Mouse (Mus musculus) ES-Bruce4 (cell line): ENCODE results near the gene Slc8a3. TPM values are rescaled to one million over a fixed set of nuclear protein-coding genes. Genes with fewer than 3 reads are reported as not detected.

ENCODE experiments used
- H3K27ac ChIP-seq: 2 replicates; pipeline ENCODE4 v1.5.1; 2012; ENCODE audit warnings: low read length, inconsistent platforms; ENCODE audit not compliant: insufficient read depth
- H3K27me3 ChIP-seq: 2 replicates; pipeline ENCODE4 v1.6.1; 2012; ENCODE audit warnings: mild to moderate bottlenecking, low read length, inconsistent platforms; ENCODE audit not compliant: control insufficient read depth, poor library complexity, insufficient read depth, severe bottlenecking
- H3K36me3 ChIP-seq: 2 replicates; pipeline ENCODE4 v1.6.1; 2012; ENCODE audit warnings: inconsistent platforms, mild to moderate bottlenecking, low read length, moderate library complexity; ENCODE audit not compliant: control insufficient read depth, poor library complexity, insufficient read depth, severe bottlenecking
- H3K4me1 ChIP-seq: one replicate; pipeline ENCODE4 v1.8.1; 2011; ENCODE audit warnings: low read length; ENCODE audit not compliant: control insufficient read depth, insufficient read depth
- H3K4me3 ChIP-seq: 2 replicates; pipeline ENCODE4 v1.5.1; 2011; ENCODE audit warnings: low read depth, mild to moderate bottlenecking, low read length
- H3K9ac ChIP-seq: 2 replicates; pipeline ENCODE4 v1.6.1; 2012; ENCODE audit warnings: low read depth, mild to moderate bottlenecking, inconsistent platforms; ENCODE audit not compliant: poor library complexity, severe bottlenecking
- H3K9me3 ChIP-seq: replicated peaks from 2 replicates; pipeline ENCODE4 v1.6.1; 2012; ENCODE audit warnings: mild to moderate bottlenecking, low read length, inconsistent platforms; ENCODE audit not compliant: control insufficient read depth, poor library complexity, insufficient read depth, severe bottlenecking
- CTCF ChIP-seq: IDR thresholded peaks from one replicate; pipeline ENCODE4 v1.8.1; 2011; ENCODE audit warnings: low read depth, low read length
- EP300 ChIP-seq: IDR thresholded peaks from 2 replicates; pipeline ENCODE4 v1.6.1; 2011; ENCODE audit warnings: low read depth, low read length; ENCODE audit not compliant: insufficient read depth
- POLR2A ChIP-seq: IDR thresholded peaks from one replicate; pipeline ENCODE4 v1.8.1; 2011; ENCODE audit warnings: low read length; ENCODE audit not compliant: insufficient read depth
- polyA plus RNA-seq: library from polyadenylated mRNA; stranded (reverse); fragments of >200 nt; gene quantifications from 2 replicates; pipeline ENCODE4 v1.2.4, GENCODE M21; 2011; ENCODE audit warnings: low read depth; ENCODE audit not compliant: missing spikeins, insufficient read depth, insufficient read length

Slc8a3 gene
- polyA plus RNA-seq, 1 experiment: 0.70 TPM

DNA sequence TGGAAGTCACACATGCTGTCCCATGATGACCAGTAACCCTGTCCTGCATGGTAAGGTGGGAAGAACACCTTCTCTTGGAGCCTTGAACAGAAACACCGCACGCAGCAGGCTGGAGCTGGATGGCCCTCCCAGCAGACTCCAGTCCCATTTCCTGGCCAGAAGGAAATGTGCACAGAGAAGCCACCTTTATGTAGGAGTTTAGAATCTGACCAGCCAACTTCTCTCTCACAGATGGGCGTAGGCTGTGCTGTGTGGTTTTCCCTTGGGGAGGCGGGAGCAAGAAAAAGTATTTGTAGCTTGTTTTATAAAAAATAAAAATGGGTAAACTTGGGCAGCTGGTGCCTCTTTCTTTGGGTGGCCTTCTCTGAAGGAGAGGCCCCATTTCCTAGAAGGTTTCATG, 146.9 kb downstream of the Slc8a3 start:
- Histone ChIP-seq H3K4me3 (no peak overlapping the region), H3K27ac (no peak overlapping the region), H3K27me3 (no peaks in the 10 kb centered on the region), H3K36me3 (no peaks in the 10 kb centered on the region), H3K4me1 (no peaks in the 10 kb centered on the region), H3K9me3 (no peaks in the 10 kb centered on the region), H3K9ac (no peak overlapping the region)
- no peak for TF ChIP-seq EP300
- no peak for TF ChIP-seq CTCF
- no peak for TF ChIP-seq POLR2A

DNA sequence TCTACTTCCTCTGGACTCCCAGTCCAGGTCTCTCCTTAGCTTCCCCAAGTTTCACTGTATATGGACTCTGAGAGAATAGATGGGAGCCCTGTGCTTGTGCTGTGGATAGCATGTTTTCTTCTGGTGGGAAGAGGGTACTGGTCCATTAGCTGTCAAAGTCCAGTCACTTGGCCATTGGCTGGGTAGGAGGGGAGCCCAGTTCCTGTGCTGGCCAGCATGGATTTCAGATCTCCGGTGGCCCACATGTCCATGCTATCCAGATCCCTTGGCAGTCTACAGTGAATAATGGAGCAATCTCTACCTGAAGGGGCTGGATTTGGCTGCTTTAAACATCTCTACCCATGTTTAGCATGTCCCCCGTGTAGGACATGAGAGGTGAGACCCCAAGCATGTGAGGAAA, 148.0 kb downstream of the Slc8a3 start:
- Histone ChIP-seq H3K27me3 (no peaks in the 10 kb centered on the region), H3K36me3 (no peaks in the 10 kb centered on the region), H3K4me1 (no peaks in the 10 kb centered on the region), H3K27ac (no peak overlapping the region), H3K4me3 (no peak overlapping the region), H3K9ac (no peak overlapping the region), H3K9me3 (no peaks in the 10 kb centered on the region)
- TF ChIP-seq EP300: no peak
- TF ChIP-seq CTCF: no peak

GRCm38 (mm10) chr12:81182073-81182472, 150.9 kb downstream of the Slc8a3 start:
- no peak overlapping the region for H3K9ac ChIP-seq
- H3K27ac ChIP-seq: no peak overlapping the region
- H3K9me3 ChIP-seq: no peaks in the 10 kb centered on the region
- no peaks in the 10 kb centered on the region for H3K27me3 ChIP-seq
- peak; percentile 90 for TF ChIP-seq CTCF
- no peak for TF ChIP-seq POLR2A
- no peak for TF ChIP-seq EP300
- no peaks in the 10 kb centered on the region for H3K36me3 ChIP-seq
- no peak overlapping the region for H3K4me3 ChIP-seq
- H3K4me1 ChIP-seq: no peaks in the 10 kb centered on the region

- no peak overlapping the region for H3K9ac ChIP-seq
- H3K27me3 ChIP-seq: no peaks in the 10 kb centered on the region
- no peak overlapping the region for H3K27ac ChIP-seq
- H3K4me3 ChIP-seq: no peak overlapping the region
- H3K36me3 ChIP-seq: no peaks in the 10 kb centered on the region
- TF ChIP-seq EP300 (no peak), CTCF (no peak), POLR2A (no peak)
- H3K4me1 ChIP-seq: no peaks in the 10 kb centered on the region
- H3K9me3 ChIP-seq: no peaks in the 10 kb centered on the region
Measured at GRCm38 (mm10) chr12:81175252-81175651, 157.7 kb downstream of the Slc8a3 start.

DNA sequence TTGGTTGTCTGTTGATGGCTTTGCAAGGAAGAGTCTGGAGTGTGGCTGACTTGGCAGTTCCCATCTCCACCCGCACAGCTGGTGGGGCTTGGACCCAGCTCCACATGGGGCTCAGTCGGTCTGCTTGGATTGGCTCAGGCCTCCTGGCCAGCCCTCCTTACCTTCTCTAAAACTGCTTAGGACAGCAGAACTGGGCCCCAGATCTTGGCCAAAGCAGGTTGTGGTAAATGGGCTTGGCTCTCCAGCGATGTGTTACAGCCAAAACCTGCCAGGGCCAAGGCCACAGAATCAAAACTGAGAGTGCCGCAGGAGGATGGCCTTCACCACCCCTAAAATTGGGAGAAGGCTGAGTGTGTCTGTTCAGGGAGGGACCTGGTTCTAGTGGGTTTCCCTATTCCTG, 159.1 kb downstream of the Slc8a3 start:
- Histone ChIP-seq H3K4me1 (no peaks in the 10 kb centered on the region), H3K9me3 (no peaks in the 10 kb centered on the region), H3K9ac (no peak overlapping the region), H3K27me3 (no peaks in the 10 kb centered on the region), H3K27ac (no peak overlapping the region), H3K36me3 (no peaks in the 10 kb centered on the region), H3K4me3 (no peak overlapping the region)
- TF ChIP-seq CTCF (no peak), POLR2A (no peak), EP300 (no peak)

DNA sequence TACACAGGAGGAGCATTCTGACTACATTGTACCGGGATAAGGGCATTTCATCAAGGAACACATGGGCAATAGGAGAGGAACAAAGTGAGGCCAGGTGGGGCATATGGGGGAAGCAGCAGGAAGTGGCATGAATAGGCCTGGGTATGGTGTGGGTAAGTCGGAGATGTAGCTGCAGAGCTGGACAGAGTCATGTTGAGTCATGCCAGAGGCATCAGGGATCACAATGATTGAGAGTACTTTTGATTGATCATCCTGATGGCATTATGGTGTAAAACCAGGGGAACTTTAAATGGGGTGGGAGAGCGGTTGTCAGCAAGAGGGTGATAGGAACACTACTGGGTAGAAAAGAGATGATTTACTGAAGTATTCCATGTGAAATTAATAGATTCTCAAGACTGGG, 160.0 kb downstream of the Slc8a3 start:
- Histone ChIP-seq H3K9me3 (no peaks in the 10 kb centered on the region), H3K36me3 (no peaks in the 10 kb centered on the region), H3K27ac (no peak overlapping the region), H3K4me3 (no peak overlapping the region), H3K4me1 (no peaks in the 10 kb centered on the region), H3K9ac (no peak overlapping the region), H3K27me3 (no peaks in the 10 kb centered on the region)
- TF ChIP-seq POLR2A (no peak), EP300 (no peak), CTCF (no peak)
